Mouse (Mus musculus) hindbrain, embryonic 10.5 days (tissue): ENCODE data around the gene Tdpoz3. TPM values are rescaled to one million over a fixed set of nuclear protein-coding genes. Genes with fewer than 3 reads are reported as not detected.
"Not testable (repeated sequence)": the region's sequence is repeated elsewhere in the genome, so short reads cannot be mapped to it uniquely, and the experiment has no call there.

Experiments used
- DNase-seq: peaks from one replicate; pipeline ENCODE4 v3.0.0-alpha.2; 2017; ENCODE audit warnings: low spot score
- H3K27ac ChIP-seq: fragments of 300-500 bp; sonication (generic); 2 replicates; pipeline ENCODE4 v1.5.1; 2016; ENCODE audit warnings: mild to moderate bottlenecking, moderate library complexity
- H3K27me3 ChIP-seq: fragments of 300-500 bp; sonication (generic); 2 replicates; pipeline ENCODE4 v1.6.1; 2016; ENCODE audit warnings: mild to moderate bottlenecking; ENCODE audit not compliant: poor library complexity, insufficient read depth, severe bottlenecking
- H3K36me3 ChIP-seq: fragments of 300-500 bp; sonication (generic); 2 replicates; pipeline ENCODE4 v1.6.1; 2016; ENCODE audit warnings: mild to moderate bottlenecking, moderate library complexity
- H3K4me1 ChIP-seq: fragments of 300-500 bp; sonication (generic); replicated peaks from 2 replicates; pipeline ENCODE4 v1.6.1; 2016; ENCODE audit warnings: mild to moderate bottlenecking
- H3K4me3 ChIP-seq: fragments of 300-500 bp; sonication (generic); 2 replicates; pipeline ENCODE4 v1.5.1; 2016; ENCODE audit warnings: mild to moderate bottlenecking, moderate library complexity
- H3K9me3 ChIP-seq: fragments of 300-500 bp; sonication (generic); 2 replicates; pipeline ENCODE4 v1.6.1; 2016; ENCODE audit warnings: mild to moderate bottlenecking, moderate library complexity
- WGBS: fragments of 180-500 bp; shearing (Covaris S2); methylation state at CpG from one replicate; pipeline ENCODE4 v1.1.7; 2016; 5-methylcytosine and 5-hydroxymethylcytosine counted together
- polyA plus RNA-seq: library from polyadenylated mRNA; unstranded; fragments of >200 nt; fragmentation: Nextera tagmentation; extraction: Ambion mirVana; gene quantifications from 2 replicates; pipeline ENCODE4 v1.2.1, GENCODE M21; 2016

Gene Tdpoz3
- polyA plus RNA-seq, result not detected in 2 replicates

GRCm38 (mm10) chr3:93825720-93826119 lies at the start of gene Tdpoz3:
Gene Tdpoz3 (plus strand): TSS chr3:93826020.
- WGBS, result 86% methylated on average over 1 of the region's 1 CpGs
- H3K9me3 ChIP-seq, H3K27ac ChIP-seq, H3K4me3 ChIP-seq, H3K4me1 ChIP-seq, H3K27me3 ChIP-seq, H3K36me3 ChIP-seq, DNase-seq: not testable (repeated sequence)

- not testable (repeated sequence) for H3K27ac ChIP-seq, H3K4me1 ChIP-seq, DNase-seq, H3K27me3 ChIP-seq, H3K4me3 ChIP-seq, H3K9me3 ChIP-seq, H3K36me3 ChIP-seq
Measured at GRCm38 (mm10) chr3:93796098-93796497, 29.7 kb upstream of the Tdpoz3 start, which contains the start of gene Tdpoz4. Gene Tdpoz4 (plus strand): TSS chr3:93796398.

GRCm38 (mm10) chr3:93813341-93813740 lies 12.5 kb upstream of the Tdpoz3 start:
- not testable (repeated sequence) for H3K36me3 ChIP-seq, H3K4me3 ChIP-seq, DNase-seq, H3K4me1 ChIP-seq, H3K27me3 ChIP-seq, H3K9me3 ChIP-seq, H3K27ac ChIP-seq

- H3K27me3 ChIP-seq, H3K36me3 ChIP-seq, H3K9me3 ChIP-seq, H3K27ac ChIP-seq, H3K4me3 ChIP-seq, H3K4me1 ChIP-seq: not testable (repeated sequence)
- 78% methylated on average over 8 of the region's 8 CpGs for WGBS
- DNase-seq, result peak; percentile 7
Measured at GRCm38 (mm10) chr3:93858957-93859356, 33.1 kb downstream of the Tdpoz3 start.

GRCm38 (mm10) chr3:93870635-93871034 lies 44.8 kb downstream of the Tdpoz3 start:
- not testable (repeated sequence) for H3K9me3 ChIP-seq, H3K36me3 ChIP-seq, H3K4me1 ChIP-seq, H3K4me3 ChIP-seq, H3K27ac ChIP-seq, DNase-seq, H3K27me3 ChIP-seq
- 90% methylated on average over 8 of the region's 8 CpGs for WGBS

Other genes with a start within 250 kb of the Tdpoz3 start
- not detected in 2 replicates for gene Tdpoz2, start 173.3 kb upstream of the Tdpoz3 start, polyA plus RNA-seq
- not detected in 2 replicates for gene Tdpoz1, start 149.7 kb upstream of the Tdpoz3 start, polyA plus RNA-seq
- gene Gm37596, start 132.9 kb upstream of the Tdpoz3 start, polyA plus RNA-seq, result not detected in 2 replicates
- gene Gm5773, start 53.0 kb upstream of the Tdpoz3 start, polyA plus RNA-seq, result not detected in 2 replicates
- gene Tdpoz4, start 29.6 kb upstream of the Tdpoz3 start, polyA plus RNA-seq, result not detected in 2 replicates
- gene Gm9117, start 117.5 kb downstream of the Tdpoz3 start, polyA plus RNA-seq, result not detected in 2 replicates
- gene Tdpoz5, start 135.3 kb downstream of the Tdpoz3 start, polyA plus RNA-seq, result not detected in 2 replicates
- not detected in 2 replicates for gene Gm9125, start 228.9 kb downstream of the Tdpoz3 start, polyA plus RNA-seq
- not detected in 2 replicates for gene Gm10697, start 246.6 kb downstream of the Tdpoz3 start, polyA plus RNA-seq